Mouse (Mus musculus): Measurements from ENCODE around the gene Lpin2. TPM values are rescaled to one million over a fixed set of nuclear protein-coding genes. Genes with fewer than 3 reads are reported as not detected.

Gene Lpin2
- total and polyA plus RNA-seq, 3 experiments, result 22.4 to 32.1 TPM; not detected in 1

- no peaks in the 10 kb centered on the region for H3K27me3 ChIP-seq (ENCODE audit: control insufficient read depth in 1 of 2, insufficient read depth in 2 of 2, low read length in 2 of 2)
- H3K27ac ChIP-seq (ENCODE audit: control insufficient read depth, low read depth, low read length), result no peak overlapping the region
- no peak overlapping the region for H3K9ac ChIP-seq (ENCODE audit: control insufficient read depth, low read depth, low read length, poor library complexity, severe bottlenecking)
- no peak overlapping the region for H3K4me3 ChIP-seq (ENCODE audit: control insufficient read depth in 1 of 2, insufficient read depth in 1 of 2, low read depth in 2 of 2, low read length in 2 of 2)
- no peak for TF ChIP-seq HCFC1 (IDR thresholded peaks at IDR 0.05; ENCODE audit: low read depth, low read length)
- no peak for TF ChIP-seq TAL1 (IDR thresholded peaks at IDR 0.05; ENCODE audit: low read length)
- no peak for TF ChIP-seq ELF1 (IDR thresholded peaks at IDR 0.05; ENCODE audit: low read depth, low read length)
- no peak for TF ChIP-seq RAD21 (IDR thresholded peaks at IDR 0.05; ENCODE audit: low read depth, low read length)
- no peak for TF ChIP-seq BHLHE40 (IDR thresholded peaks at IDR 0.05; ENCODE audit: borderline replicate concordance, low read depth, low read length)
- TF ChIP-seq ZMIZ1 (IDR thresholded peaks at IDR 0.05; ENCODE audit: low read depth, low read length), result no peak
- no peak for TF ChIP-seq ETS1 (IDR thresholded peaks at IDR 0.05; ENCODE audit: low read depth, low read length)
- no peak for TF ChIP-seq EP300 (IDR thresholded peaks at IDR 0.05; ENCODE audit: low read depth in 1 of 2, low read length in 2 of 2)
- no peak for TF ChIP-seq SMC3 (IDR thresholded peaks at IDR 0.05; ENCODE audit: low read depth, low read length)
- H3K79me2 ChIP-seq (ENCODE audit: control insufficient read depth, insufficient read depth, low read length, poor library complexity), result no peaks in the 10 kb centered on the region
- no peaks in the 10 kb centered on the region for H3K9me3 ChIP-seq (replicated peaks; ENCODE audit: insufficient read depth, low read length)
- peaks cover 34 to 46% of the 10 kb centered on the region in 2 experiments for H3K4me1 ChIP-seq (ENCODE audit: control insufficient read depth in 1 of 2, insufficient read depth in 2 of 2, low read length in 2 of 2)
- no peak for DNase-seq (ENCODE audit: low read depth, low spot score)
- peaks cover 0 to 34% of the 10 kb centered on the region in 2 experiments; a peak in 2 of 4 replicates for H3K36me3 ChIP-seq (ENCODE audit: control insufficient read depth in 1 of 2, insufficient read depth in 2 of 2, low read length in 2 of 2)
Measured at GRCm38 (mm10) chr17:71169639-71170038, 12.7 kb upstream of the Lpin2 start.

- H3K79me2 ChIP-seq (ENCODE audit: control insufficient read depth, insufficient read depth, low read length, poor library complexity), result no peaks in the 10 kb centered on the region
- peak; percentile 47 for DNase-seq (ENCODE audit: low read depth, low spot score)
- no peak overlapping the region for H3K9ac ChIP-seq (ENCODE audit: control insufficient read depth, low read depth, low read length, poor library complexity, severe bottlenecking)
- H3K4me1 ChIP-seq (ENCODE audit: control insufficient read depth in 1 of 2, insufficient read depth in 2 of 2, low read length in 2 of 2), result peaks cover 31 to 39% of the 10 kb centered on the region in 2 experiments
- 0 out of 2 replicates have a peak overlapping the region, but pooled peaks have one; percentile 2 for H3K27ac ChIP-seq (ENCODE audit: control insufficient read depth, low read depth, low read length)
- peaks cover 0 to 32% of the 10 kb centered on the region in 2 experiments; a peak in 2 of 4 replicates for H3K36me3 ChIP-seq (ENCODE audit: control insufficient read depth in 1 of 2, insufficient read depth in 2 of 2, low read length in 2 of 2)
- no peak overlapping the region for H3K4me3 ChIP-seq (ENCODE audit: control insufficient read depth in 1 of 2, insufficient read depth in 1 of 2, low read depth in 2 of 2, low read length in 2 of 2)
- H3K27me3 ChIP-seq (ENCODE audit: control insufficient read depth in 1 of 2, insufficient read depth in 2 of 2, low read length in 2 of 2), result no peaks in the 10 kb centered on the region
- no peaks in the 10 kb centered on the region for H3K9me3 ChIP-seq (replicated peaks; ENCODE audit: insufficient read depth, low read length)
- TF ChIP-seq ZNF384 (IDR thresholded peaks at IDR 0.05; ENCODE audit: low read depth, low read length) (no peak), MXI1 (IDR thresholded peaks at IDR 0.05; ENCODE audit: low read depth, low read length) (no peak; the same call in 1 of the 2 replicates), ELF1 (IDR thresholded peaks at IDR 0.05; ENCODE audit: low read depth, low read length) (no peak), MAX (IDR thresholded peaks at IDR 0.05; ENCODE audit: low read length) (no peak), ZMIZ1 (IDR thresholded peaks at IDR 0.05; ENCODE audit: low read depth, low read length) (no peak), RAD21 (IDR thresholded peaks at IDR 0.05; ENCODE audit: low read depth, low read length) (no peak), GABPA (IDR thresholded peaks at IDR 0.05; ENCODE audit: low read depth, low read length) (peak; percentile 97), RCOR1 (IDR thresholded peaks at IDR 0.05; ENCODE audit: low read depth, low read length) (peak; percentile 24; the same call in 1 of the 2 replicates), POLR2AphosphoS2 (IDR thresholded peaks at IDR 0.05; ENCODE audit: low read length) (no peak), GATA1 (IDR thresholded peaks at IDR 0.05; ENCODE audit: low read depth, low read length) (peak; percentile 82), USF2 (IDR thresholded peaks at IDR 0.05; ENCODE audit: borderline replicate concordance in 1 of 2, insufficient read depth in 1 of 2, low read depth in 1 of 2, low read length in 2 of 2) (no peak), NELFE (IDR thresholded peaks at IDR 0.05; ENCODE audit: low read depth, low read length) (no peak), KAT2A (conservative IDR thresholded peaks at IDR 0.05; ENCODE audit: low read depth, low read length) (no peak; the same call in 1 of the 2 replicates), MAZ (IDR thresholded peaks at IDR 0.05; ENCODE audit: low read depth, low read length) (no peak), ETS1 (IDR thresholded peaks at IDR 0.05; ENCODE audit: low read depth, low read length) (peak; percentile 82), CHD1 (IDR thresholded peaks at IDR 0.05; ENCODE audit: low read depth, low read length) (no peak), HCFC1 (IDR thresholded peaks at IDR 0.05; ENCODE audit: low read depth, low read length) (peak; percentile 24; the same call in 1 of the 2 replicates), UBTF (IDR thresholded peaks at IDR 0.05; ENCODE audit: borderline replicate concordance, insufficient read depth, low read depth, low read length) (no peak), CHD2 (IDR thresholded peaks at IDR 0.05; ENCODE audit: low read length) (no peak), MEF2A (IDR thresholded peaks at IDR 0.05; ENCODE audit: extremely low read depth, insufficient replicate concordance, low read depth, low read length, poor library complexity, severe bottlenecking) (peak; percentile 14; the same call in 1 of the 2 replicates), E2F4 (IDR thresholded peaks at IDR 0.05; ENCODE audit: borderline replicate concordance, low read depth, low read length) (0 out of 2 replicates have a peak, but pooled peaks have one; percentile 35), SMC3 (IDR thresholded peaks at IDR 0.05; ENCODE audit: low read depth, low read length) (no peak; the same call in 1 of the 2 replicates), USF1 (IDR thresholded peaks at IDR 0.05; ENCODE audit: low read depth, low read length) (no peak), MYB (IDR thresholded peaks at IDR 0.05; ENCODE audit: low read depth, low read length) (peak; percentile 50), EP300 (IDR thresholded peaks at IDR 0.05; ENCODE audit: low read depth in 1 of 2, low read length in 2 of 2) (peak; percentile 77 to 86), TAL1 (IDR thresholded peaks at IDR 0.05; ENCODE audit: low read length) (peak; percentile 76), MYC (IDR thresholded peaks at IDR 0.05; ENCODE audit: low read depth, low read length) (no peak), BHLHE40 (IDR thresholded peaks at IDR 0.05; ENCODE audit: borderline replicate concordance, low read depth, low read length) (0 out of 2 replicates have a peak, but pooled peaks have one; percentile 24)
Measured at GRCm38 (mm10) chr17:71171161-71171560, 11.2 kb upstream of the Lpin2 start.
